Mouse (Mus musculus) cortical plate, adult 2 months (tissue): ENCODE results near the gene C330007P06Rik.

Source experiments
- CTCF ChIP-seq: fragments of 200-500 bp; IDR thresholded peaks from 2 replicates; pipeline ENCODE4 v1.5.1; 2011; ENCODE audit warnings: mild to moderate bottlenecking, control low read depth, low read length; ENCODE audit not compliant: insufficient read depth; ENCODE audit errors: extremely low read depth
- POLR2A ChIP-seq: fragments of 200-500 bp; IDR thresholded peaks from 2 replicates; pipeline ENCODE4 v1.6.1; 2011; ENCODE audit warnings: mild to moderate bottlenecking, low read length, control low read depth; ENCODE audit not compliant: insufficient read depth; ENCODE audit errors: extremely low read depth

DNA sequence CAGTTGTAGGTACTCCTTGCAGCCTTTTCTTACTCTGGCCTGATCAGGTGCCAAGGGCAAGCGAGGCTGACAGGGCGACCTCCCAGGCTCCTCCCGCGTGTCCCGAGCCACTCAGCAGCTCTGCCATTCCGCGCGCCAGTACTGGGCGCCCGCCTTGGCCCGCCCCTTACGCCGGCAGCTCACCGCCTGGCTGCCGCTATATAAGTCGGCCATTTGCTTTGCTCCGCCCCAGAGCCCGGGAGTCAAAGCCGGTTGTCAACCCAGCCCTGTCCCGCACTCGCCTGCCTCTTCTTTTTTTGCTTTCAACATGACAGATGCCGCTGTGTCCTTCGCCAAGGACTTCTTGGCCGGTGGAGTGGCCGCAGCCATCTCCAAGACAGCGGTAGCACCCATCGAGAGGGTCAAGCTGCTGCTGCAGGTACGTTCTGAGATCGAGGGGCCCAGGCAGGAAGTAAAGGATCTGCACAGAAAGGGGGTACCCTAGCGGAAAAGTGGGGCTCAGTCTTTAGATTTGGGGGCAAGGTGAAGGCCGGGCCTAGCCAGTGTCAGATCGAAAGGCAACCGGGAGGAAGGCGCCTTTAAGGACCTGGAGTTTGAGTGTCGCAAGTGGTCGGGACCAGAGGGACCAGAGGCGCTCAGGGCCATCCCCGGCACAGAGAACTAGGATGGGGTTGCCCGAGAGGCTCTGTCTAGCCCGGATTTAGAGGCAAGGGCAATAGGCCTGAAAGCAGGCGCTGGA is 78.3 kb downstream of the C330007P06Rik start, which contains the start of gene Slc25a5:
- TF ChIP-seq CTCF: no peak
- TF ChIP-seq POLR2A: peak; percentile 83
